Mouse (Mus musculus): ENCODE measurements around the gene Rtbdn. TPM values are rescaled to one million over a fixed set of nuclear protein-coding genes. Genes with fewer than 3 reads are reported as not detected.

Rtbdn gene
- polyA plus RNA-seq, 1 experiment from 2014 or later: 0.62 TPM

DNA sequence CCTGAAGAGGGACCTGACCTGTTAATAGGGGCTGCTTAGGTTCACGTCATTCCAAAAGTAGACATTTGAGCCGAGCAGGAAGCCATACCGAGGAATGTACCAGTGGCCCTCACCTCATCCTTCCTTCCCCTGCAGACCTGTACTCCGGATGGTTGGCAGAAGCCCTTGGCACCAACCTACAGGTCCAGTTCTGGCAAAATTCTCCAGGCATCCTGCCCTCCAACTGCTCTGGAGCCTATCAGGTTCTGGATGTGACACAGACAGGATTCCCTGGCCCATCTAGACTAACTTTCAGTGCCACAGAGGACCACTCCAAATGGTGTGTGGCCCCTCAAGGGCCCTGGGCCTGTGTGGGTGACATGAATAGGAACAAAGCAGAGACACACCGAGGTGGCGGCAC lies 36.2 kb upstream of the Rtbdn start:
- Histone ChIP-seq H3K36me3 (peaks cover 19% of the 10 kb centered on the region), H3K4me3 (no peak overlapping the region), H3K27ac (replicated peaks) (no peak overlapping the region), H3K27me3 (ENCODE audit: low read depth, poor library complexity, severe bottlenecking) (peaks cover 73% of the 10 kb centered on the region), H3K9me3 (replicated peaks) (peaks cover 5% of the 10 kb centered on the region; the same call in 1 of the 2 replicates), H3K4me1 (peaks cover 28% of the 10 kb centered on the region)
- DNase-seq (ENCODE audit: low spot score): no peak
- 93% methylated on average over 6 of the region's 6 CpGs for WGBS

DNA sequence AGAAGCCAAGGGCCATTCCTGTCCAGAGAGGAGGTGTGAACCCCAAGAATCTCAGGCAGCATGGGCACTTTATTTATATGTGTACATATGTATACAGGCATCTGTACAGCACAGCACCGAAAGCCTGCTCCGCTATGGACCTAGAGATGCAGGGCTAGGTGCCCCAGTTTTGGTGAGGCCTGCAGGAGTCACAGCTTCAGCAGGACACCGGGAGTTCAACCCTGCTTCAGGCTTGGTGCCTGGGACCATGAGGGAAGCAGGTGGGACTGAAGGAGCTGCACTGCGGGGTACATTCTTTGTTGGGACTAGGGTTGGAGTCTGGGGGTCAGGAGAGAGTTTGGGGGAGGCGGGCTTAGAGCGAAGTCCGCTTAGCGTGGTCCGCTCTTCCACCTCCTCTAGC lies 34.9 kb upstream of the Rtbdn start:
- Histone ChIP-seq H3K27me3 (ENCODE audit: low read depth, poor library complexity, severe bottlenecking) (peaks cover 84% of the 10 kb centered on the region), H3K4me3 (no peak overlapping the region)

DNA sequence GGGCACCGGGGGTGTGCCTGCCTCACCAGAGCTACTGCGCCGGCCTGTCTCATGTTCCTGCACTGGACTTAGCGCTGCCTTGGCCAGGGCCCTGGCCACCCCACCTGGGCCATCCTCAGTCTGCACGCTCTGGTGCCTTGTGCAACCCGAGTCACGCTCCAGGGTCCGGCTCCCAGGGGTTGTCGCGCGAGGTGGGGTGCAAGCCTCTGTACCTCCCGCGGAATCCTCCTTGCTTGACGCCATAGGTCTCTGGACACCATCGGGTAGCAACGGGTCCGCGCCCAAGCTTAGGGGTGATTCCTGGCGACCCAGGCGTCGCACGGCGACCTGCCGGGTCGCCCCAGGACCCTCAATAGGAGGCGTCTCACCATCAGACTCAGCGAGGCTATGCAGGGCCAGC lies 34.4 kb upstream of the Rtbdn start:
- Histone ChIP-seq H3K4me3 (peak overlapping the region; percentile 52), H3K9me3 (replicated peaks) (peaks cover 5% of the 10 kb centered on the region; the same call in 1 of the 2 replicates), H3K27me3 (ENCODE audit: low read depth, poor library complexity, severe bottlenecking) (peaks cover 89% of the 10 kb centered on the region), H3K27ac (replicated peaks) (no peak overlapping the region), H3K36me3 (peaks cover 34% of the 10 kb centered on the region), H3K4me1 (peaks cover 28% of the 10 kb centered on the region)
- WGBS: 22% methylated on average over 27 of the region's 27 CpGs
- no peak for DNase-seq (ENCODE audit: low spot score)

More for the DNA sequence above, 34.9 kb upstream of the Rtbdn start:
- H3K9me3 ChIP-seq (replicated peaks): peaks cover 5% of the 10 kb centered on the region; the same call in 1 of the 2 replicates
- peaks cover 31% of the 10 kb centered on the region for H3K36me3 ChIP-seq
- WGBS: 79% methylated on average over 9 of the region's 9 CpGs
- H3K27ac ChIP-seq (replicated peaks): no peak overlapping the region
- H3K4me1 ChIP-seq: peaks cover 28% of the 10 kb centered on the region
- DNase-seq (ENCODE audit: low spot score): no peak

DNA sequence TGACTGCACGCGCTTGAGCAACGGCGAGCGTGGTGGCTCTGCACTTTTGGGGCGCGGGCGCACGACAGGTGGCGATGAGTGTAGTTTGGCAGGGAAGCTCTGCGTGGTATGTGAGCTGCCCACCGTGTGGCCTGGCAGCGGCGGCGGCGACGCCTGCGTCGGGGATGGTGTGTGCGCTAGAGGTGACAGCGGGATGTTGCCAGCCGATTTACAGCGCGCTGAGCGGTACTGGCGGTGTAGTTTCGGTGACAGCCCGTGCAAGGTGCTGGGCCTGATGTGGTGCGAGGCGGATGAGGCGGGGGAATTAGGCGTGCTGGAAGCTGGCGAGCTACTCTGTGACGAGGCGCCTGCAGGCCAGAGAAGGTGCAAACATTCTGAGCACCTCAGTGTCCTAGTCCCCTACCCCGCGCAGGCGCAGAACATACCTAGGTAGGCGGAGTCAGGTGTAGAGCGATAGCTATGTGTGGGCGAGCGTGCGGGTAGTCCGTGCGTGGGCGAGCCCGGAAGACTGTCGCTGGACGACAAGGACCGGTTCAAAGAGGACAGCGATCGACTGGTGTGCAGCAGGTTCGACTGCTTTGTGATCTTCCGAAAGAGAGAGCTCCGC lies 33.8 kb upstream of the Rtbdn start:
- Histone ChIP-seq H3K27me3 (ENCODE audit: low read depth, poor library complexity, severe bottlenecking) (peaks cover 95% of the 10 kb centered on the region), H3K9me3 (replicated peaks) (peaks cover 5% of the 10 kb centered on the region; the same call in 1 of the 2 replicates), H3K36me3 (peaks cover 37% of the 10 kb centered on the region), H3K4me3 (peak overlapping the region; percentile 52), H3K27ac (replicated peaks) (no peak overlapping the region), H3K4me1 (peaks cover 34% of the 10 kb centered on the region)
- under 1% methylated on average over 55 of the region's 55 CpGs for WGBS
- peak; percentile 64 for DNase-seq (ENCODE audit: low spot score)

DNA sequence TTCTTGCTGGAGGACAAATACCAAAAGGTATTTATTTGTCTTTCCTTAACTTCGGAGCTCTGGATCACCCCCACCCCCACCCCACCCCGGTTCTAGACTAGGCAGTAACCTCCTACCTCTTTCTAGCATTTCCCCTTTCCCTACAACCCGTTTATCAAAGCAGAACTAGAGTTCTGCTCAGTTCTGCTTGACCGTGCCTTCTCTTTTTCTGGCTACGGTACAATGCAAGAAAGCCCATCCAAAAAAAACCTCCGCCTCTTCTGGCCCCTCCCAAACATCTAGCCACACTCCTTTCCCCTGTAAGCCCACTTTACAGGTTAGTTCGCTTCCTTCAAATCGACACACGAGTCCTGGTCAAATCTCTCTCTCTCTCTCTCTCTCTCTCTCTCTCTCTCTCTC lies 33.3 kb upstream of the Rtbdn start:
- Histone ChIP-seq H3K9me3 (replicated peaks) (peaks cover 5% of the 10 kb centered on the region; the same call in 1 of the 2 replicates), H3K27ac (replicated peaks) (no peak overlapping the region), H3K27me3 (ENCODE audit: low read depth, poor library complexity, severe bottlenecking) (peaks cover 100% of the 10 kb centered on the region), H3K4me3 (peak overlapping the region; percentile 52), H3K36me3 (peaks cover 37% of the 10 kb centered on the region), H3K4me1 (peaks cover 34% of the 10 kb centered on the region)
- no peak for DNase-seq (ENCODE audit: low spot score)
- 13% methylated on average over 9 of the region's 9 CpGs for WGBS

DNA sequence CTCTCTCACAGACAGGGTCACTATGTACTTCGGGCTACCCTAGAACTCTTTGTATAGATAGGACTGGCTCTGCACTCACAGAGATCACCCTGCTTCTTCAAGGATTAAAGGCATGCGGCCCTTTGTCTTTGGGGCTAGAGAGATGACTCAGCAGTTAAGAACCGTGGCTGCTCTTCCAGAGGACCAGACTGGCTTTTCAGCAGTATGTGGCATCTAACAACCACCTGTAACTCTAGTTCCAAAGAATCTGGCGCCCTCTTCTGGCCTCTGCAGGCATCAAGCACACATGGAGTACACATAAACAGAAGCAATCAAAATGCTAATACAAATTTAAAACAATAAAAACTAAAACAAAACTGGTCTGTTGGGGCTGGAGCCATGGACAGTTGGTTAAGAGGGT lies 32.8 kb upstream of the Rtbdn start:
- Histone ChIP-seq H3K27ac (replicated peaks) (no peak overlapping the region), H3K9me3 (replicated peaks) (peaks cover 5% of the 10 kb centered on the region; the same call in 1 of the 2 replicates), H3K27me3 (ENCODE audit: low read depth, poor library complexity, severe bottlenecking) (peaks cover 100% of the 10 kb centered on the region), H3K4me3 (no peak overlapping the region), H3K4me1 (peaks cover 29% of the 10 kb centered on the region), H3K36me3 (peaks cover 37% of the 10 kb centered on the region)
- DNase-seq (ENCODE audit: low spot score): no peak
- WGBS: 34% methylated on average over 4 of the region's 4 CpGs

DNA sequence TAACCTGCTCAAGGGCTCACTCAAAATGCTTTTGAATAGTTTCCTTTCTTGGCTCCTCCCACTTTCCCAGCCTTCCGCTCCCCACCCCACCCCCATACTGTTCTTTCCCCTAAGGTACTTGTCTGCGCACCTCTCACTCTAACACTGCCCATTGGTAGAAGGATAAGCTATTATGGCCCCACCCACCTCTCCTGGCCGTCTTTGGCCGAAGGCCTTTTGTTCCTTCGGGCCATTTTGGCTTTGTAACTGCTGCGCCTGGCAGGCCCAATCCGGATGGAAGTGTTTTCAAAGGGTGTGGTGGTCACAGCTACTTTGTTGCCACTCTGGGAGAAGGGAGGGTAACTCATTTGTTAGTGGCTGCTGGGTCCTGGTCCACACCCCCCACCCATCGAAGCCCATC lies 31.5 kb upstream of the Rtbdn start:
- H3K27me3 ChIP-seq (ENCODE audit: low read depth, poor library complexity, severe bottlenecking): peaks cover 100% of the 10 kb centered on the region
- no peak for DNase-seq (ENCODE audit: low spot score)
- H3K4me1 ChIP-seq: peaks cover 24% of the 10 kb centered on the region
- H3K4me3 ChIP-seq: no peak overlapping the region
- peaks cover 5% of the 10 kb centered on the region; the same call in 1 of the 2 replicates for H3K9me3 ChIP-seq (replicated peaks)
- WGBS: 90% methylated on average over 8 of the region's 8 CpGs
- H3K36me3 ChIP-seq: peaks cover 39% of the 10 kb centered on the region
- H3K27ac ChIP-seq (replicated peaks): no peak overlapping the region

DNA sequence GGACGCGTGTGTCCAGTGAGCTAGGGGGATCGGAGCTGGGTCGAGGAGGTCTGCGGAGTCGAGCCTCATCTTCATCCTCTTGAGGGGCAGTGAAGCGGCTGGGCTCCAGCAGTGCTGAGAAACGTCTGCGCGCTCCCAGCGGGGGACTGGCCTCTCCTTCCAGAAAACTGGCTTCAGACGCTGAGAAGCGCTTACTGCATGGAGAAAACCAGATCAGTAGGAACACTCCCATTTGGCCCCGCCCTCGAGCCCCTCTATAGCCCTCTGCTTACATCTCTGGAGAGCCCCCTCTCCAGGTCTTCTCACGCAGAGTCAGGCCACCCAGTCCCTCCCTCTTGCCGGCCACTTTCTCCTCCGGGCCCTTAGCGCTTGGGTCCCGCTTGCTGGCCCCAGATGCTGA lies 29.0 kb upstream of the Rtbdn start:
- Histone ChIP-seq H3K9me3 (replicated peaks) (peaks cover 5% of the 10 kb centered on the region; the same call in 1 of the 2 replicates), H3K27me3 (ENCODE audit: low read depth, poor library complexity, severe bottlenecking) (peaks cover 87% of the 10 kb centered on the region), H3K36me3 (peaks cover 37% of the 10 kb centered on the region), H3K4me3 (peak overlapping the region; percentile 23; the same call in 1 of the 2 replicates), H3K4me1 (peaks cover 16% of the 10 kb centered on the region), H3K27ac (replicated peaks) (no peak overlapping the region)
- no peak for DNase-seq (ENCODE audit: low spot score)
- WGBS: 25% methylated on average over 20 of the region's 20 CpGs

DNA sequence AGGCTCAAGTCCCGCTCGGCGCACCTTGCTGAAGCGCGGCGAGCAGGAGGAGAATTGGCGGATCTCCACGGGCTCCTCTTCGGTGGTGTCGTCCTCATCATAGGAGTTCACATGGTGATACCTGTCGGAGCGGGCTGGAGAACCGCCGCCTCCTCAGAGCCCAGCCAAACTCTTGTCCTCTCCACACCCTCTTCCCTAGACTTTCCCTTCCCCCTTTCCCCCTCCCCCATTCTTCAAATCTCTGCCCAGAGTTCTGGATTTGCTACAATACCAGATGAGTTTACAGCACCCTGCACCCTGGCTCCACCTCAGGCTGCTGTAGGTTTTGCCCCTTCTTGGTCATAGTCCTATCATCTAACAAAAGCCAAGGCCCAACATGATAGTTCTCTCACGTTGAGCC lies 28.1 kb upstream of the Rtbdn start:
- H3K36me3 ChIP-seq: peaks cover 38% of the 10 kb centered on the region
- 92% methylated on average over 15 of the region's 15 CpGs for WGBS
- peaks cover 5% of the 10 kb centered on the region; the same call in 1 of the 2 replicates for H3K9me3 ChIP-seq (replicated peaks)
- H3K4me3 ChIP-seq: no peak overlapping the region
- H3K27ac ChIP-seq (replicated peaks): no peak overlapping the region
- H3K4me1 ChIP-seq: peaks cover 8% of the 10 kb centered on the region
- DNase-seq (ENCODE audit: low spot score): no peak
- peaks cover 79% of the 10 kb centered on the region for H3K27me3 ChIP-seq (ENCODE audit: low read depth, poor library complexity, severe bottlenecking)

DNA sequence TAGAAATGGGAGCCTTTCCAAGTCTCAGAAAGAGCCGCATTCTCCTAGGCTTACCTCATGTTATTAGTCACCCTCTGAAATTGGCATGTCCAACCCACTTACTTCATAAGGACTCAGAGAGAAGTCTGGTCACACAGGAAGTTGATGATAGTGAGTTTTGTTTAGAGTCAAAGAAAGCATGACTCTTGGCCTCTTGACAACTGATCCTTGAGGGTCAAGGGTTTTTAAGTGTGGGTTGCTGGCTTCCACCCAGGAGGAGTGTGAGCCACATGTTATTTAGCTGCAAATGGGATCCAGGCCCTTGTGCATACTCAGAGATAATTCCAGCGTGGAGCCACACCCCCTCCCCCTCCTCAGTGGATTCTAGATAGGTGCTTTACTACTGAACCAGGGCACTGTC lies 25.2 kb upstream of the Rtbdn start:
- Histone ChIP-seq H3K9me3 (replicated peaks) (no peaks in the 10 kb centered on the region), H3K27me3 (ENCODE audit: low read depth, poor library complexity, severe bottlenecking) (peaks cover 55% of the 10 kb centered on the region), H3K36me3 (peaks cover 24% of the 10 kb centered on the region; the same call in 1 of the 2 replicates), H3K27ac (replicated peaks) (no peak overlapping the region), H3K4me3 (no peak overlapping the region), H3K4me1 (peaks cover 7% of the 10 kb centered on the region)
- DNase-seq (ENCODE audit: low spot score): no peak
- WGBS: 90% methylated on average over 2 of the region's 2 CpGs

DNA sequence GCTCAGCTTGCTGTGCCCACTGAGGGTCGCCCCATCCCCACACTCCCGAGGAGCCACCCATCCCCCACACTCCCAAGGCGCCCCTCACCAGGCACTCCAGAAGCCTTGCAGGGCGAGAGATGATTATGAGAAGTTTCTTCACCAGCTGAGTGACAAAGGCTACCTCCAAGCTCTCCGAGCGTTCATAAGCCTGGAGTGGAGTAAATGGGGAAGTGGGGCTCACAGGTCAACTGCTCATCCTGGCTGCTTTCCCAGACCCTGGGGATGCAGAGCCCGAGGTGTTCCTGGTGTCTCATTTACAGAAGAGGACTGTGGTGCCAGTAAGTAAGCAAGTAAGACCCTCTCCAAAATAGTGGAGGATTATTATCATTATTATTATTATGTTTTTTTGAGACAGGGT lies 21.2 kb upstream of the Rtbdn start:
- 71% methylated on average over 7 of the region's 7 CpGs for WGBS
- peaks cover 10% of the 10 kb centered on the region; the same call in 1 of the 2 replicates for H3K36me3 ChIP-seq
- H3K27ac ChIP-seq (replicated peaks): no peak overlapping the region
- no peak for DNase-seq (ENCODE audit: low spot score)
- no peak overlapping the region for H3K4me3 ChIP-seq
- no peaks in the 10 kb centered on the region for H3K9me3 ChIP-seq (replicated peaks)
- H3K4me1 ChIP-seq: peaks cover 14% of the 10 kb centered on the region
- H3K27me3 ChIP-seq (ENCODE audit: low read depth, poor library complexity, severe bottlenecking): peaks cover 51% of the 10 kb centered on the region

DNA sequence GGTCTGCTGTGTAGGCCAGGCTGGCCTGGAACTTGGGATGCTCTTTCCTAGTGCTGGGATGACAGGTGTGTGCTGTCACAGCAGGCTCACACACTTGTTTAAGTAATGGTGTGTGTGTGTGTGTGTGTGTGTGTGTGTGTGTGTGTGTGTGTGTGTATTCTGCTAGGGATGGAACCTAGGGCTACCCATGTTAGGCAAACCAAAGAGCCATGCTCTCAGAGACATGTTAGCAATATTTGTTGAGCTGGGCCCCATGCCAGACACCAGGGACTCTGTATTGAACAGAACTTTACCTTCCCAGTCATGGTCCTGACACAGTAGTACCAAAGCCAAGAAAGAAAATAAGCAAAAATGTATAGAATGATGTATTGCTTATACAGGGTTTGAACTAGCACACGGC lies 19.3 kb upstream of the Rtbdn start:
- WGBS: 76% methylated on average over 1 of the region's 1 CpGs
- peaks cover 14% of the 10 kb centered on the region for H3K4me1 ChIP-seq
- H3K9me3 ChIP-seq (replicated peaks): no peaks in the 10 kb centered on the region
- H3K4me3 ChIP-seq: no peak overlapping the region
- H3K27me3 ChIP-seq (ENCODE audit: low read depth, poor library complexity, severe bottlenecking): peaks cover 63% of the 10 kb centered on the region
- H3K36me3 ChIP-seq: 0 out of 2 replicates have a peak, but pooled peaks cover 4% of the 10 kb centered on the region
- no peak overlapping the region for H3K27ac ChIP-seq (replicated peaks)
- DNase-seq (ENCODE audit: low spot score): no peak

DNA sequence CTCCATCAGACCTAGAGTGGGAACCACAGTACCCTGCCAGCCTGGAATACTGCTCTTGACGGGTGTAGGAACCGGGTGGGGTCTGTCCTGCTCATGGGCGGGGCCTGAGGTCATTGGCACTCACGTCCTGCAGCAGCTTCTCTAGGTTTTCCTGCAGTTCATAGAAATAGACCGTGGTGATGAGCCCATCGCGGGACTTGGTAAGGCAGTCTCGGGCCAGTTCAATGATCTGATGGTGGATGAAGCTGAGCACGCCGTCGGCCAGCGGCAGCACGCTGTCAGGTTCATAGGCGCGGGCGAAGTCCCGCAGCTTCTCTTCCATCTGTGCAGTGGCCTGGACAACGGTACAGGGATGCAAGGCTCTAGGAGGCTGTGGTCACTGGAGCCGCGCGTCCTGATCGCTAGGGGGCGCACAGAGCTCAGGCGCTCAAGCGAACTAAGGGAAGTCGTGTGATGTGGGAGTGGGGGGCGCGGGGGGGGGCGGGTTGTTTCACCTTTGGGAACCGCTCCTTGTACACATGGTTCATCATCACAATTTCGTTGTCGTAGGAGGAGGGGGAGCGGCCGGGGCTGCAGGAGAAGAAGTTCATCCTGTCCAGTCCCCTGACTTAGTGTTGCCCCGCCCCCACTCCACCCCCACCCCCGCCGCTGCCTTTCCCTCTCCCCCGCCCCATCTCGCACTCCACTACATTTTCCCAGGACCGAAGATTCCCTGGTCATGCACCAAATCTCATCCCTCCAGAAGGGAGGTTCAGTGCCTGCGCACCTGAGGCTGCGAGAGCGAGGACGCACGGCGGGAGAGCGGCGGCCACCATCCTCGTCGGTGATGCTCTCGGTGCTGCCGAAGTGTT lies 18.1 kb upstream of the Rtbdn start:
- 0 out of 2 replicates have a peak overlapping the region, but pooled peaks have one; percentile 33 for H3K27ac ChIP-seq (replicated peaks)
- 2% methylated on average over 51 of the region's 52 CpGs for WGBS
- DNase-seq (ENCODE audit: low spot score): peak; percentile 82

More for the DNA sequence above, 18.1 kb upstream of the Rtbdn start:
- Histone ChIP-seq H3K4me1 (peaks cover 14% of the 10 kb centered on the region), H3K4me3 (peak overlapping the region; percentile 61), H3K36me3 (0 out of 2 replicates have a peak, but pooled peaks cover 3% of the 10 kb centered on the region), H3K27me3 (ENCODE audit: low read depth, poor library complexity, severe bottlenecking) (peaks cover 72% of the 10 kb centered on the region), H3K9me3 (replicated peaks) (no peaks in the 10 kb centered on the region)
